Mouse (Mus musculus): ENCODE data around the gene Slc39a3.

- TF ChIP-seq CTCF (IDR thresholded peaks at IDR 0.05) (no peak), EP300 (IDR thresholded peaks at IDR 0.05; ENCODE audit: insufficient read depth, low read depth, low read length) (no peak), POLR2A (IDR thresholded peaks at IDR 0.05; ENCODE audit: insufficient read depth, low read depth, low read length) (no peak)
Measured at GRCm38 (mm10) chr10:80985241-80985969, 51.8 kb downstream of the Slc39a3 start.
